Mouse (Mus musculus) right cerebral cortex, postnatal 10 days (tissue): ENCODE results near the gene Arid5a.
A peak's percentile ranks its signal among the peaks of the same experiment; 100 is the strongest.

Experiments
- DNase-seq, 2 experiments: peaks; one replicate each; pipeline ENCODE4 v3.0.0; 2021; ENCODE audit warnings: low spot score in 2 of 2

Gene Arid5a

DNA sequence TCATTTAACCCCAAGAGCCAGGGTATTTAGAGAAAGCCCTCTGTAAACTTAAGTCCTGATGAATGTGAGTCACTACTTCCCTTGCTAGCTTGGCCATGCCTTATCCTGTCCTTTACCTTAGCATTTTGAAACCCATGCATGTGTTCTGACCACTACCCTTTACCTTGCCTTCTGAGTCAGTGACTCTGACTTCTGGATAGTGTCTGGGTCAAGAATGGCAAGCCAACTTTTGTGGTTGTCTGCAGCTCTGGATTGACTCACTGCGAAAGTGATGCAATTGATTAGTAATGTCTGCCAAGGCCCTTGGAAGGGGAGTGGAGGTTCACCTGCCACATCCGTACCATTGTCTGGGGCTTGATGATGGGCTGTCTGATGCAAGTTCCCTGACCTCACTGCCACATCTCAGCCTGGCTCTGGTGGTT, 18.4 kb downstream of the Arid5a start:
- no peak for DNase-seq

DNA sequence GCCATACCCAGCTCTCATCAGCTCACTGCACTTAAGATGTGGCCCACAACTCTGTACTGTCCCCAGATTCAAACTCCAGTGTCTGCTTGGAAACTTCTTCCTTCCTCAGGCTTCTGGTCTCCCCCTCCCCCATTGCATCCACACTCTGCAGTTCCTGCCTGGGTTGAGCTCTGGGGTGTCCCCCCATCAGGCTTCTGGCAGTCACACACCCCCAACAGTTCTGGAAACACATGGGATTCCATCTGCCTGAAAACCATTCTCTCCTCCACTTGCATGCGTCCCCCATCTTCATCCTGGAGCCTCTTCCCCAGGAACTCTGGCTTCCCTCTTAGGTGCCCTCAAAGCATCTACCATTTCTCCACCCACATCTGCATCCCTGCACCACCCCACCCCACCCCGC, 19.3 kb downstream of the Arid5a start:
- DNase-seq = no peak

DNA sequence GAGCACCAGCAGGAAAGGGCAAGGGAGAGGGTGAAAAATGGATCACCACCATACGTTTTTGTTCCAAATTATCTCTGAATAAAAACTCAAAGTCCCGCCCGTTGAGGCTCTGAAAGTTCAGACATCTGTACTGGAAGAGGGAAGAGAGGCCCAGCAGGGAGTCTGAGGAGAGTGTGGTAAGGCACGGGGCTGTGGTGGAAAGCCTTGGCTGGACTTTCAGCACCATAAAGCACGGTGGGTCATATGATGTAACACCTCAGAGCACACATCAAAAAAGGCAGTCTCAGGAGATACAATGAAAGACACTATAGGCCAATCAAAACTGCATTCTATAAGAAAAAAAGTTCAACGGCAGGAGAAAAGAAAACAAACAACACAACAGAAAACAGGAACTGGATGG, 24.2 kb downstream of the Arid5a start:
- DNase-seq = no peak

DNA sequence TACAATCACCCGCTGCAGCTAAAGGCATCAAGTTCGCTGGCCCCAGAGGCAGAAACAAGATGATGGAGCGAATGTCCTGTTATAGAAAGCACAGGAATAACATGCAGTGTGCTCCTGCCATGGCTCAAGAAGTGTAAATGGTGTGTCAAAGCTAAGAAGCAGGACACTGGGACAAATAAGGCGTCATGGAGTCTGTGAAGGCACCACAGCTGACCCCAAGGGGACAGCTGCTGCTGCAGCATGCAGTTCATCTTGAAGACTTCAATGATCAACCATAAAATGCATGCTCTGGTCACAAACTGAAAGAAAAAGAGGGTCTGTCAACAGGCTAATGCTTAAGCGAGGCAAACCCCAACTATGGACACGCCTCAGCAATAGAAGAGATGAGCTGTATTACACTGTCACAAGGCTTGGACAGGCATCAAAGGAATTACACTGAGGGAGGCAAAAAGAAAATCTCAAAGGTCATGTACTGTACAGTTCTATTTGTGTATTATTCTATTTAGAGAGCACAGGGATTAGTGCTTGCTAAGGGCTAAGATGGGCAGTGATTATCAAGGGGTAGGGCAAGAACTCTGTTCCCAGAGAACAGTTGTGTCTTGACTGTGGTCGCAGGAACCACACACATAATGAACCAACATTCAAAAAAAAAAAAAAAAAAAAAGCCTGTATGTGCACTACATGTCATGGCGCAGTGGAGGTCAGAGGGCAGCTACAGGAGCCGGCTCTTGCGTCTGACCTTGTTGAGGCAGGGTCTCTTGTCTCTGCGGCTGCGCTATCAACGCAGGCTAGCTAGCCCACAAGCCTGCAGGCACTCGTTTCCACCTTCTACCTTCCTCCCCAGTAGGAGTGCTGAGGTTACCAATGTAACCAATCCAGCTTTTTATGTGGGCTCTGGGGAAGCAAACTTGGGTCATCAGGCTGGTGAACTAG, 25.7 kb downstream of the Arid5a start:
- no peak for DNase-seq

DNA sequence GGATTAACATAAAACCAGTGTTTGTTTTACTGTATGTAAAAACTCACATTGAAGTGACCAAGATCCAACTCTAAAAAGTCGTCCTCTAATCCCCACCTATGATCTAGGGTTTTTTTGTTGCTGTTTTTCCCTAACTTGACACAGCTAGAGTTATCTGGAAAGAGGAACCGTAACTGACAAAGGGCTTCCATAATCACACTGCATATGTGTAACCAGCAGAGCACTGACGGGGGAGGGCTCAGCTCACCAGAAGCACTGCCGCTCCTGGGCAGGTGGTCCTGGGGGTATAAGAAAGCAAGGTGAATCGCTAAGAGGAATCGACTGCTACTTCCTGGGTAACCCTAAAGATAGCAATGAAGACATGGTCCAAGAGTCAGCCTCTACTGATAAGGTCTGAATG, 35.0 kb downstream of the Arid5a start:
- DNase-seq = no peak

DNA sequence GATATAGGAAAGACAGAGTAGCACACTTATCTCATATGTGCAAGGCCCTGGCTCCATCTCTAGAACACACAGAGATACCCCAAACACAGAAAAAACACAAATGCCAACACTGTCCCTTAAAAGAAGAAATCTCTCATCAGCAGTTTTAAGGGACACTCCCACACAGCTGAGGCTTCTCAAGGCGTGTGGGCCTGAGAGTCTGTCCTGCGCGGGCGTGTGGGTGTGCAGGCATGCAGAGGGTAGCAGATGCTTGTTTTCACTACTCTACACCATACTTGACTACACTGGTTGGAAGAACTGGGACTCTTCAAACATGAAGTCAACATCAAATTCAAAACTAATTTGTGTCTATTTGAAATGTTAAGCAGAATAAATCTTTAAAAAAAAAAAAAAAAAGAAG, 44.8 kb downstream of the Arid5a start:
- DNase-seq = no peak

DNA sequence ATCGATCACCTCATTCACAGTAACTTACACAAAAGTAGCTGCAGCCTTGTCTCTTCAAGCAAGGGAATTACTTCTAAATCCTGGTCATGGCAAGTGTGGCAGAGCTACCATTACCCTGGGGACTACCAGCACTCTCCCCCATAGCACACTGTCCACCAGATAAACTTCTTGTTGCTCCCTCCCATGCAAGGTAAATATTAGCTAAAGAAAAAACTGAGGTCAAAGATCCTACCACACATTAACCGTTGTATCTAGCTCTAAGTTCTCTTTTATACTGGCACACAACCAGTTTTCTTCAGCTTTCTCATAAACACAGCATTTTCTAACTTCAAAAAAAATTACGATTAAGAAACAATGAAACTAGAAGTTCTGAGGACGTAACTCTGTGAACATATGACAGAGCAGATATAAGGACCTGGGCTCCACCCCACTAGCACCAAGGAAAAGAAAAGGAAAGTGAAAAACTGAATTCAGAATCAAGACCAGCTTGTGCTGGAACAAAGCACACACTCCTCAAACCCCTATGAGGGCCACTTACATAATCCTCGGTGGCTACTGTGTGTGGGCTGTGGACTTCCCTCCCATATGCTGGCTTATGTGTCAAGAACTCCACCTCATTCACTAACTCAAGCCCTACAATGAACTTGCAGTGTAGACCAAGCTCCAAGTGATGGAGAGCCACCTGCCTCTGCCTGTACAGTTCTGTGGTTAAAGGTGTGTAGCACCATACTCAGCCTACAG, 49.6 kb downstream of the Arid5a start:
- DNase-seq = no peak

DNA sequence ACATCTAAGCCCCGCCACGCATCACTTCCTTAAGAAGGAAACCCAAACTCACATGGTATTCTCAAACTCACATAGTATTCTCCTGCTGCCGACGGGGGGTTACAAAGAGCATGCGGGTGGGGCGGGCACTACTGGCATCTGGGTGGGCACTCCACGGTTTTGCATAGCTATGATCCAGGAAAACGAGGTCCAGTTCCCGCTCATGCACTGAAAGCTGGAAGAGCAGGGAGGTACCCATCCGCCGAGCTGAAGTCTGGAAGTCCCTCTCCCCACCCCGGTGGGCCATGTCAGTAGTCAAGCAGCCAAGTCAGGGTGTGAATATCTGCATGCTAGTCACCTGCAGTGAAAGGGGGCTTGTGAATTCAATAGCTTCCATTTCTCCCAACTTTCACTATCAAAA, 60.2 kb downstream of the Arid5a start:
- DNase-seq = no peak

DNA sequence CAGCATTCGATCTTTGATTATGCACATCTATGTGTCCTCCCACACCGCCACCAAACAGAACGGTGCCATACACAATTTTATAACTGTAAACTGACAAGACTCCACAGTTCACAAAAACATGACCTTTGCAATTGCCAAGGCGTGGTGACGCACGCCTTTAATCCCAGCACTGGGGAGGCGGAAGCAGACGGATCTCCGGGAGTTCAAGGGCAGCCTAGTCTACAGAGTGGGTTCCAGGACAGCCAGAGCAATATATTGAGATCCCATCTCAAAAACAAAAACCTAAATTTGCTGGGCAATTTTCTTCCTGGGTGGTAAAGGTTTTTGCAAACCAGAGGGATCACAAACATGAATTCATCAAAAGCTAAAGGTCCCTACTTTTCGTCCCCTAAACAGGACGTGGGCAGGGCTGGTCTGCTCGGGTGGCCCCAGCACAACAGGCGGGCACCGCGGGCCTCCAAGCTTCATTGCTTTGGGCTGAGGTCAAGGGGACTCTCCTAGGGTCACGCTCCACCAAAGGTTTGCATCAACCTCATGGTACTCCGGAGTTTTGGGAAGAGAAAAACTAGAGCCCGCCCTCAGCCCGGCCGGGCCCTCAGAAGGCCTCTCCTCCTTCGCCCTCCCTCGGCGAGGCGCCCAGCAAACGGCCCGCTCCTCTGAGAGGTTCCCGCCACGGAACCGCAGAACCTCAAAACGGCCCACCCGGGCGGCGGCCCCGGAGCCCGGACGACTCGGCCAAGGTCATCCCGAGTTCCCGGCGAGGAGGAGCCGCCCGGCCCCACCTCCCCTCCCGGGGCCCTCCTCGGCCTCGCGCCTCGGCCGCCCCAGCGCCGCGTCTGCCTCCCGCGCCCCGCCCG, 60.8 kb downstream of the Arid5a start:
- peak; percentile 54 to 55 for DNase-seq

DNA sequence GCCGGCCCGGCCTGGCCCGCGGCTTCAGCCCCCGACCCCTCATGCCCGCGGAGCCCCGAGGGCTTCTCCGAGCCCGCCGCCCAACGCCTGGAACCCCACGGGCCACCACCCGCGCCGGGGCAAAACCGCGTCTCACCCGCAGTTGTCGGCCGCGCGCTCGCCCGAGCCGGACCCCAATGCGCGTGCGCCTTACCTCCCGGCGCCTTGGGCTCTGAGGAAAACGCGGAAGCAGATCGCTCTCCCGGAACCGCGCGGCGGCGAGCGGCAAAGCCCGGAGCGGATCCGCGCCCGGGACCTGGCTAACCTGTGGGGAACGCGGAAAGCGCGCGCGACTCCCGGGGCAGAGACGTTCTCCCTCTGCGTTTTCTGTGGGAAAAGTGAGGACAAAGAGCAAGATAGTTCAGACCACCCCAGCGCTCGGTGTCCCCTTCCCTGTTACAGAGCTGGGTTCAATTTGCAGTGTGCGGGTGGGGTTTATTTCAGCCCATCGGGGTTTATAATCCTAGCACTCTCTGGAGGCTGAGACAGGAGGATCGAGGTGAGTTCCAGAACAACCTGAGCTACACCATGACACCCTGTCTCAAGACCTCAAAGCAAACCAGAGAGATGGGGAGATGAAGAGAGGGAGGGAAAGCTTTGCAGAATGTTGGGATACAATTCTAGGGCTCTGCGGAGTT, 61.6 kb downstream of the Arid5a start, which contains the start of gene Kansl3:
Kansl3 (minus strand) TSS at position 213 of the 677 bp plus-strand sequence.
- peak; percentile 89 to 93 for DNase-seq

DNA sequence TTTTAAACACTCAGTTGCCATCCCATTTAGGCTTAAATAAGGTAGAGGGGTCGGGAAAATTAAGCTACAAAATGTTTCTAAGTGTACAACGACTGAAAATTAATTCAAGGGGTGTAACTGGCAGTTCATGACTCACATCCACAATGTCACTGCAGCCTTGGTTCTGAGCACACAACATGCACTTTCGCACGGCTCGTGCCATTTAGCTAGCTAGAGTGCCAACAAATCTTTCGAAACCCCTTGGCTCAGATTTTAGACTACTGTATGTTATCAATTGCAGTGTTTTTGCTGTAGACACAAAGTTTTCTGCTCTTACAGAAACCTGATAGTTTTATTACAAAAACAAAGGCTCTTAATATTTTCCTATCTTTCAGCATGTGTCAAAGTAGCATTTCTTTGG, 63.4 kb downstream of the Arid5a start:
- no peak for DNase-seq

DNA sequence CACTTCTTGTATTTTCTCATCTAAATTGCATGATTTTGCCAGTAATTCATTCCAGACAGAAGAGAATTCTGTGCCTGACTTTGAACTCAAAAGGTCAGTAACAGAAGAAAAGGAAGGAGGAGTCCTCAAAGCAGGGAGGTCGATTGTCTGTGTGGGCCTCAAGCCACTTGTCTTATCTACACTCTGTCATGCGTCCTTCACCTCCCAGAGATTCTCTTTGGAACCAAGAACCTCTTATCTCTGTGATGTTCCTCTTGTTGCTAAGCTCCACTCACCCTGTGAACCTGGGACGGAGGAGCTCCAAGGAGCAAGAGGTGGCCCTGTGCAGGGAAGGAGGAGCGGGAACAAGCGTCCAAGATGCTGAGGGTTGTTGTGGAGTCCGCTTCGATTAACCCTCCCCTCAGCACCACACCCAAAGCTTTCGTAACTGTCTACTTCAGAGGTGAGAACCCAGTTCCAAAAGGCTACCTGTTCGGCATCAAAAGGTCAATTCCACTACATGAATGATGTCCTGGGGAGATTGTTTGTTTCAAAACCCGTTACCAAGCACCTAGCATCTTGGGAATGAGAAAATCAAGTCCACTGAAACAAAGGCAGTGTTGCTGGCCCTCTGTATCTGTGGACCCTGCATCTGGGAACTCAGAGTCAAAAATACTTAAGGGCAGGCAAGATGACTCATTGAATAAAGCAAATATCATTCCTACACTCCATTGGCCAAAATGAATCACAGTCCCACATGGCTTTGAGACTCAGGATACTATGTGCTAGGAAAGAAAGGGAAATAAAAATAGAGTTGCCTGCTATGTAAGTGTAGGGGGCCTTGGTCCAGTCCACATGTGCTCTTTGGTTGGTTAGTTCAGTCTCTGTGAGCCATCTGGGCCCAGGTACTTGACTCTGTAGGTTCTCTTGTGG, 64.7 kb downstream of the Arid5a start, which contains the start of gene Fer1l5:
Fer1l5 (plus strand) TSS at position 358 of the 912 bp plus-strand sequence.
- DNase-seq = no peak
